Mouse (Mus musculus) heart, adult 11 months (tissue): ENCODE results near the gene Olfr1357.

ENCODE experiments used
- DNase-seq: peaks from one replicate; pipeline ENCODE4 v3.0.0; 2022

Gene Olfr1357

GRCm38 (mm10) chr10:78578204-78578603, 39.7 kb downstream of the Olfr1357 start:
- peak; percentile 86 for DNase-seq

- peak; percentile 89 for DNase-seq
Observed at GRCm38 (mm10) chr10:78576435-78577184, 41.3 kb downstream of the Olfr1357 start.

- DNase-seq: peak; percentile 95
Observed at GRCm38 (mm10) chr10:78575690-78576089, 42.2 kb downstream of the Olfr1357 start.

GRCm38 (mm10) chr10:78575105-78575632, 42.7 kb downstream of the Olfr1357 start:
- no peak for DNase-seq

- DNase-seq: peak; percentile 100
Observed at GRCm38 (mm10) chr10:78574250-78575104, 43.4 kb downstream of the Olfr1357 start, which contains the start of gene Ilvbl. TSS of gene Ilvbl (plus strand) at chr10:78574346.

GRCm38 (mm10) chr10:78573226-78573625, 44.6 kb downstream of the Olfr1357 start:
- peak; percentile 88 for DNase-seq

GRCm38 (mm10) chr10:78570897-78571296, 47.0 kb downstream of the Olfr1357 start:
- DNase-seq: peak; percentile 8

GRCm38 (mm10) chr10:78570416-78570815, 47.5 kb downstream of the Olfr1357 start:
- peak; percentile 79 for DNase-seq

GRCm38 (mm10) chr10:78569686-78570085, 48.2 kb downstream of the Olfr1357 start:
- peak; percentile 9 for DNase-seq

- peak; percentile 86 for DNase-seq
Observed at GRCm38 (mm10) chr10:78569191-78569590, 48.7 kb downstream of the Olfr1357 start.

- DNase-seq: peak; percentile 41
Observed at GRCm38 (mm10) chr10:78565070-78565469, 52.8 kb downstream of the Olfr1357 start.
